Mouse (Mus musculus) heart, postnatal 0 days (tissue): ENCODE results near the gene Pcbp2.

ENCODE experiments used
- CTCF ChIP-seq: IDR thresholded peaks from 2 replicates; pipeline ENCODE4 v1.5.1; 2016; ENCODE audit warnings: antibody characterized with exemption, control low read depth, low read depth
- EP300 ChIP-seq: IDR thresholded peaks from 2 replicates; pipeline ENCODE4 v1.6.1; 2016; ENCODE audit warnings: antibody characterized with exemption, low read depth

DNA sequence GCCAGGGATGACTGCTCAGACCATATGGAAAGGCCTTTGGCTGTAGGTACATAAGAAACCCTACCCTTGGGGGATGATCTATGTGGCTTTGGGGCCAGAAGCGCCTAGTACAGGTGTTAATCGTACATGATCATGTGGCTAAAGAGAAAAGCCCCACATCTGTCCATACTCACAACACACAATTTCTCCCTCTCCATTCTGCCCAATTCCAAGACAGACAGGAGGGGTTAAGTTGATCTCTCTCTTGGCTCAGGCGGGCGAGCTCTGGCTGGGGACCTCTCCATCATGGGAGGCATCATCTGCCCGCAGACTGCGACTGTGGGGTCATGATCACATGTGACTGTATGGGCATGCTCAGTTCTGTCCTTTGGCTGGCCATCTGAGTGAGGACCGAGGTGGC lies 63.6 kb downstream of the Pcbp2 start:
- TF ChIP-seq CTCF (no peak), EP300 (no peak)
